Mouse (Mus musculus) heart, embryonic 11.5 days (tissue): ENCODE measurements around the gene Ptges. TPM values are rescaled to one million over a fixed set of nuclear protein-coding genes. Genes with fewer than 3 reads are reported as not detected.
A peak's percentile ranks its signal among the peaks of the same experiment; 100 is the strongest.

Experiments
- ATAC-seq: fragments of 200-750 bp; cut with Nextera tagmentation; replicated peaks from 2 replicates; pipeline ENCODE4 v1.8.0; 2017; ENCODE audit warnings: moderate library complexity; ENCODE audit not compliant: insufficient number of reproducible peaks, low FRiP score, low TSS enrichment
- H3K27ac ChIP-seq: fragments of 300-500 bp; sonication (generic); 2 replicates; pipeline ENCODE4 v1.5.1; 2014; ENCODE audit warnings: mild to moderate bottlenecking, low read depth, low read length
- H3K27me3 ChIP-seq: fragments of 300-500 bp; sonication (generic); 2 replicates; pipeline ENCODE4 v1.6.1; 2014; ENCODE audit warnings: mild to moderate bottlenecking, low read length, mixed read lengths; ENCODE audit not compliant: control insufficient read depth, insufficient read depth
- H3K36me3 ChIP-seq: fragments of 300-500 bp; sonication (generic); 2 replicates; pipeline ENCODE4 v1.6.1; 2014; ENCODE audit warnings: mild to moderate bottlenecking, low read length, moderate library complexity, mixed read lengths; ENCODE audit not compliant: control insufficient read depth, insufficient read depth
- H3K4me1 ChIP-seq: fragments of 300-500 bp; sonication (generic); 2 replicates; pipeline ENCODE4 v1.6.1; 2014; ENCODE audit warnings: low read length; ENCODE audit not compliant: control insufficient read depth, insufficient read depth
- H3K4me2 ChIP-seq: fragments of 300-500 bp; sonication (generic); 2 replicates; pipeline ENCODE4 v1.6.1; 2014; ENCODE audit warnings: mild to moderate bottlenecking, moderate library complexity
- H3K4me3 ChIP-seq: fragments of 300-500 bp; sonication (generic); 2 replicates; pipeline ENCODE4 v1.5.1; 2014; ENCODE audit warnings: low read depth, low read length
- H3K9ac ChIP-seq: fragments of 300-500 bp; sonication (generic); 2 replicates; pipeline ENCODE4 v1.6.1; 2014; ENCODE audit warnings: mild to moderate bottlenecking, low read depth, low read length, moderate library complexity
- H3K9me3 ChIP-seq: fragments of 300-500 bp; sonication (generic); replicated peaks from 2 replicates; pipeline ENCODE4 v1.6.1; 2016; ENCODE audit warnings: low read length; ENCODE audit not compliant: control insufficient read depth
- WGBS: fragments of 180-500 bp; shearing (Covaris S2); extraction: QIAGEN DNeasy Blood & Tissue Kit; methylation state at CpG from one replicate; pipeline ENCODE4 v1.1.7; 2014; ENCODE audit not compliant: insufficient replicate concordance; 5-methylcytosine and 5-hydroxymethylcytosine counted together
- polyA plus RNA-seq: library from polyadenylated mRNA; unstranded; fragments of >200 nt; fragmentation: Nextera tagmentation; extraction: Ambion mirVana; gene quantifications from 2 replicates; pipeline ENCODE4 v1.2.1, GENCODE M21; 2014

Gene Ptges
- polyA plus RNA-seq, 1 experiment from 2014 or later = 3.1 TPM

DNA sequence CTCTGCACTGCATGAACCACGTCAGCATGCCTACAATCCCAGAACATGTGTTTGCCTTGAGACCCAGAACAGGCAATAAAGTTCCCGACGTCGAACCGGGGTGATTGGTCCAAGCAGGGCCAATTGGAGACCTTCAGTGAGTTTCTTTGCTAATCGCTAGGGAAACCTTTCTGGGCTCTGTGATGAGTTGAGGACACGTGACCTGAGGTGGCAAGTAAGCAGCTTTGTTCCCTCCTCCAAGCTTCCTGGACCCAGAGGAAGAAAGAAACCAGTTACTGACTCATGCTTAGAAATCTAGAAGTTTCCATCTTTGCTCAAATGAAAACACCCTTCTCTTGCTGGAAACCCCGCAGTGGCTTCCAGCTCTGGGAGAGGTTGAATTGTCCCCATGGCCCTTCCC lies 16.6 kb downstream of the Ptges start:
- Histone ChIP-seq H3K27me3 (no peaks in the 10 kb centered on the region), H3K27ac (no peak overlapping the region)

GRCm38 (mm10) chr2:30912291-30912773 lies 17.3 kb downstream of the Ptges start:
- Histone ChIP-seq H3K4me1 (peaks cover 7% of the 10 kb centered on the region; the same call in 1 of the 2 replicates), H3K4me2 (no peak overlapping the region), H3K27ac (no peak overlapping the region), H3K9me3 (no peaks in the 10 kb centered on the region), H3K4me3 (no peak overlapping the region), H3K27me3 (no peaks in the 10 kb centered on the region), H3K9ac (0 out of 2 replicates have a peak overlapping the region, but pooled peaks have one; percentile 11), H3K36me3 (no peaks in the 10 kb centered on the region)
- 40% methylated on average over 4 of the region's 4 CpGs for WGBS
- ATAC-seq = no peak

More for the DNA sequence above, 16.6 kb downstream of the Ptges start:
- H3K36me3 ChIP-seq = no peaks in the 10 kb centered on the region
- 78% methylated on average over 8 of the region's 8 CpGs for WGBS
- no peak for ATAC-seq
- H3K4me1 ChIP-seq = peaks cover 12% of the 10 kb centered on the region
- H3K9me3 ChIP-seq = no peaks in the 10 kb centered on the region
- H3K9ac ChIP-seq = no peak overlapping the region
- H3K4me3 ChIP-seq = no peak overlapping the region
- no peak overlapping the region for H3K4me2 ChIP-seq

- H3K9me3 ChIP-seq = no peaks in the 10 kb centered on the region
- no peak overlapping the region for H3K4me2 ChIP-seq
- peaks cover 21% of the 10 kb centered on the region for H3K4me1 ChIP-seq
- WGBS = 43% methylated on average over 4 of the region's 4 CpGs
- no peaks in the 10 kb centered on the region for H3K36me3 ChIP-seq
- H3K27ac ChIP-seq = no peak overlapping the region
- H3K27me3 ChIP-seq = peaks cover 9% of the 10 kb centered on the region
- ATAC-seq = no peak
- H3K4me3 ChIP-seq = no peak overlapping the region
- no peak overlapping the region for H3K9ac ChIP-seq
These were observed 23.0 kb downstream of the Ptges start for GRCm38 (mm10) chr2:30906641-30907040.

DNA sequence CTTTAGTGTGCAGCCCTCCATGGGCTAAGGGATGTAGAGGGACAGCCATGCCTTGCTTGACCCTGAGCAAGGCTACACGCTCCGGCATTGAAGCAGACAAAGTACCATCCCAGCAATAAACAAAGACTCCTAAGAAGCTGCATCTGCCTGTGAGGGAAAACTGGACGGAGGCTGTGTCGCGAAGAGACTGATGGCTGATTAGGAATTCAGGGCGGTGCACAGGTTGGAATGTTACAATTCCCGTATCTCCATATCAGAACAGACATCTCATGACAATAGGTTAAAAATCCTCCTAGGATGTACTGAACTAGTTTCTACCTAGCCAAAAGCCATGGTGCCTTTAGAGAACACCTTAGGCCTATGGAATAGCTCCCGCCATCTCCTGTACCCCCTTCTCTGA lies 23.8 kb downstream of the Ptges start:
- H3K27ac ChIP-seq = no peak overlapping the region
- H3K9me3 ChIP-seq = no peaks in the 10 kb centered on the region
- H3K36me3 ChIP-seq = no peaks in the 10 kb centered on the region
- H3K4me3 ChIP-seq = no peak overlapping the region
- no peak for ATAC-seq
- WGBS = 80% methylated on average over 8 of the region's 8 CpGs
- peaks cover 11% of the 10 kb centered on the region for H3K27me3 ChIP-seq
- peaks cover 23% of the 10 kb centered on the region for H3K4me1 ChIP-seq
- no peak overlapping the region for H3K9ac ChIP-seq
- H3K4me2 ChIP-seq = no peak overlapping the region

DNA sequence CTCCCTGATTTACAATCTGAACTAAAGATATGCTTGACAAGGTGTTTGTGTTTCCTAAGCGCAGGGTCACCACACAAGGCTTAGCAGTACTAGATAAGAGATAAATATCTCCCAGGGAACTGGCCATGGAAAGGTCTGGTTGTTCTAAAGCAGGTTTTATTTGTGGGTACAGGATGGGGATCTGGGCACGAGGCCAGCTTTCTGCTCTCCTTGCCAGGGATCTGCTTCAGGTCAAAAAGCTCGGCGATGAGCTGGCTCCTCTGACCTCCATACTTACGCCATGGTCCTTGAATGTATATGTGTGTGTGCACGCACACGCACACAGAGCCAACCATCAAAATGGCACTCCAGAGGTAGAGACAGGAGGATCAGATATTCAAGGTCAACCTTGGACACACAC lies 24.7 kb downstream of the Ptges start:
- WGBS = 59% methylated on average over 7 of the region's 7 CpGs

DNA sequence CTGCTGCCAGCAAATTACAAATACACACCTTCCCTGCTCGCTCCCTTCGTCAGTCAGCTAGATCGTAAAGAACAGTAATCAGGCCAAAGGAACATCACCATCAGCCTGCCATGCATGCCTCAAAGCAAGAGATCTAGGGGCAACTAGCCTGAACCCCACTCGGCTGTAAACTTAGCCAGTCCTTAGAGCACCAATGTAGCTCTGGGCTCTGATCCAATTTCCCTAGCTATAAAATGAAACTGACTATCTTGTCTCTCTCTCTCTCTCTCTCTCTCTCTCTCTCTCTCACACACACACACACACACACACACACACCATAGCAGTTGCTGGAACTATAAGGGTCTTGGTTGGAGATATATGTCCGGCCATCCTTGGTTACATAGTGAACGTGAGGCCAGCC lies 25.4 kb downstream of the Ptges start:
- WGBS = 79% methylated on average over 6 of the region's 6 CpGs
- Histone ChIP-seq H3K27me3 (peaks cover 11% of the 10 kb centered on the region), H3K9ac (no peak overlapping the region), H3K4me3 (no peak overlapping the region), H3K36me3 (no peaks in the 10 kb centered on the region), H3K27ac (no peak overlapping the region), H3K4me2 (no peak overlapping the region), H3K4me1 (peaks cover 23% of the 10 kb centered on the region), H3K9me3 (no peaks in the 10 kb centered on the region)
- no peak for ATAC-seq

More for the DNA sequence above, 24.7 kb downstream of the Ptges start:
- H3K27me3 ChIP-seq = peaks cover 11% of the 10 kb centered on the region
- H3K4me2 ChIP-seq = no peak overlapping the region
- no peak for ATAC-seq
- no peak overlapping the region for H3K9ac ChIP-seq
- H3K36me3 ChIP-seq = no peaks in the 10 kb centered on the region
- no peak overlapping the region for H3K27ac ChIP-seq
- H3K4me1 ChIP-seq = peaks cover 23% of the 10 kb centered on the region
- no peak overlapping the region for H3K4me3 ChIP-seq
- H3K9me3 ChIP-seq = no peaks in the 10 kb centered on the region

- H3K9me3 ChIP-seq = no peaks in the 10 kb centered on the region
- H3K9ac ChIP-seq = peak overlapping the region; percentile 59; the same call in 1 of the 2 replicates
- ATAC-seq = peak; percentile 26; the same call in 1 of the 2 replicates
- 9% methylated on average over 34 of the region's 37 CpGs for WGBS
- peaks cover 24% of the 10 kb centered on the region for H3K4me1 ChIP-seq
- H3K4me3 ChIP-seq = peak overlapping the region; percentile 42
- no peaks in the 10 kb centered on the region for H3K36me3 ChIP-seq
- peaks cover 11% of the 10 kb centered on the region for H3K27me3 ChIP-seq
- H3K27ac ChIP-seq = no peak overlapping the region
- H3K4me2 ChIP-seq = peak overlapping the region; percentile 76
These were observed 26.6 kb downstream of the Ptges start for GRCm38 (mm10) chr2:30902726-30903722.

- Histone ChIP-seq H3K4me2 (peak overlapping the region; percentile 76), H3K9ac (peak overlapping the region; percentile 59; the same call in 1 of the 2 replicates), H3K9me3 (no peaks in the 10 kb centered on the region), H3K4me3 (peak overlapping the region; percentile 42; the same call in 1 of the 2 replicates), H3K4me1 (peaks cover 31% of the 10 kb centered on the region), H3K36me3 (no peaks in the 10 kb centered on the region), H3K27me3 (peaks cover 11% of the 10 kb centered on the region), H3K27ac (no peak overlapping the region)
- ATAC-seq = no peak
- WGBS = 39% methylated on average over 8 of the region's 8 CpGs
These were observed 27.4 kb downstream of the Ptges start for GRCm38 (mm10) chr2:30902256-30902655.
